Mouse (Mus musculus): ENCODE measurements around the gene Pitpnm2. TPM values are rescaled to one million over a fixed set of nuclear protein-coding genes. Genes with fewer than 3 reads are reported as not detected.

The Pitpnm2 gene
- polyA plus RNA-seq, 1 experiment from 2014 or later = 4.0 TPM

GRCm38 (mm10) chr5:124165622-124166570 lies 83.7 kb downstream of the Pitpnm2 start:
- H3K4me1 ChIP-seq = peaks cover 79% of the 10 kb centered on the region
- no peaks in the 10 kb centered on the region for H3K9me3 ChIP-seq
- H3K27me3 ChIP-seq (replicated peaks; ENCODE audit: low read depth, poor library complexity, severe bottlenecking) = no peaks in the 10 kb centered on the region
- no peaks in the 10 kb centered on the region for H3K36me3 ChIP-seq (replicated peaks)
- WGBS = 57% methylated on average over 15 of the region's 15 CpGs
- no peak for DNase-seq (ENCODE audit: low spot score)
- no peak overlapping the region for H3K4me3 ChIP-seq
- peak overlapping the region; percentile 66 for H3K27ac ChIP-seq (replicated peaks)

- peaks cover 86% of the 10 kb centered on the region for H3K4me1 ChIP-seq
- no peaks in the 10 kb centered on the region for H3K36me3 ChIP-seq (replicated peaks)
- no peak overlapping the region for H3K4me3 ChIP-seq
- H3K9me3 ChIP-seq = no peaks in the 10 kb centered on the region
- H3K27me3 ChIP-seq (replicated peaks; ENCODE audit: low read depth, poor library complexity, severe bottlenecking) = no peaks in the 10 kb centered on the region
- DNase-seq (ENCODE audit: low spot score) = no peak
- WGBS = 84% methylated on average over 11 of the region's 11 CpGs
- H3K27ac ChIP-seq (replicated peaks) = no peak overlapping the region
Observed at GRCm38 (mm10) chr5:124163445-124163844, 86.1 kb downstream of the Pitpnm2 start.

DNA sequence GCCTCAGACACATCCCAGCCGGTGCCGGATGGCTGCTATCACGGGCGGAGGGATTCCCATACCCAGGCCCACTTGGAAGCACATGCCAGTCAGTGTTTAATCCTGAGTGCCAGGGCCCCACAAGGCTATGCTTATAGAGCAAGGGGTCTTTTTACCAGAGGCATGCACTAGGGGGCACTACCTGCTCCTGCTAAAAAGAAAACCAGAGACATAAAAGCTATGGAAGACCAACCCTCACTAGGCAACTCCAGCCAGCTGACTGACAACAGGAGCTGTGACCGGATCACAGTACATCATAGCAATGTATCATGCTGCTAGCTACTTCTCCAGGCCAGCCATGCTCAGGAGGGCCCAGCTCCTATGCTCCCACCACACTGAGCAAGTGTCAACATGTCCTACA lies 87.0 kb downstream of the Pitpnm2 start:
- H3K9me3 ChIP-seq = no peaks in the 10 kb centered on the region
- no peaks in the 10 kb centered on the region for H3K36me3 ChIP-seq (replicated peaks)
- no peak overlapping the region for H3K4me3 ChIP-seq
- peaks cover 83% of the 10 kb centered on the region for H3K4me1 ChIP-seq
- no peak overlapping the region for H3K27ac ChIP-seq (replicated peaks)
- DNase-seq (ENCODE audit: low spot score) = peak; percentile 63
- WGBS = 63% methylated on average over 5 of the region's 5 CpGs
- H3K27me3 ChIP-seq (replicated peaks; ENCODE audit: low read depth, poor library complexity, severe bottlenecking) = no peaks in the 10 kb centered on the region

DNA sequence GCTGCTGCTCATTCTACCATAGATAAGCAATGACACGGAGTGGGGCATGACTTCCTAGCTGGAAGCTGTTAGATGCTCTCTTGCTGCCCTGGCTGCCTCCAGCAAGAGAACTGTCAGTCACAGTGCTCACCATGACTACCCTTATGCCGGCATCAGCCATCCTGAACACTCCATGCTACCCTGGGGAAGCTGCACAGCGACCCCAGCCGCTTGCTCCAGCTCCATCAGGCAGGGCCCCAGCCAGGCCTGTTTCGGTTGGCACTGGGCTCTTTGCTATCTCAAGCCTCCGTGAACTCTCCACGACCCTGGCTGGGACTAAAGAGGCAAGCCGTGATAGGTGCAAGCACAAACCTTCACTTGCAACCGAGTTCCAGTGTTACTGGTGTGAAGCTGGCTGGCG lies 87.7 kb downstream of the Pitpnm2 start:
- peak; percentile 47 for DNase-seq (ENCODE audit: low spot score)
- no peak overlapping the region for H3K4me3 ChIP-seq
- no peaks in the 10 kb centered on the region for H3K9me3 ChIP-seq
- H3K27ac ChIP-seq (replicated peaks) = no peak overlapping the region
- no peaks in the 10 kb centered on the region for H3K27me3 ChIP-seq (replicated peaks; ENCODE audit: low read depth, poor library complexity, severe bottlenecking)
- H3K36me3 ChIP-seq (replicated peaks) = no peaks in the 10 kb centered on the region
- peaks cover 76% of the 10 kb centered on the region for H3K4me1 ChIP-seq
- 67% methylated on average over 10 of the region's 10 CpGs for WGBS

GRCm38 (mm10) chr5:124159453-124159852 lies 90.1 kb downstream of the Pitpnm2 start:
- H3K27ac ChIP-seq (replicated peaks) = peak overlapping the region; percentile 8; the same call in 1 of the 2 replicates
- no peaks in the 10 kb centered on the region for H3K36me3 ChIP-seq (replicated peaks)
- H3K27me3 ChIP-seq (replicated peaks; ENCODE audit: low read depth, poor library complexity, severe bottlenecking) = no peaks in the 10 kb centered on the region
- no peak overlapping the region for H3K4me3 ChIP-seq
- peaks cover 52% of the 10 kb centered on the region for H3K4me1 ChIP-seq
- H3K9me3 ChIP-seq = no peaks in the 10 kb centered on the region
- WGBS = 34% methylated on average over 7 of the region's 7 CpGs
- DNase-seq (ENCODE audit: low spot score) = peak; percentile 56

- 84% methylated on average over 4 of the region's 4 CpGs for WGBS
- Histone ChIP-seq H3K4me1 (peaks cover 40% of the 10 kb centered on the region), H3K27me3 (replicated peaks; ENCODE audit: low read depth, poor library complexity, severe bottlenecking) (no peaks in the 10 kb centered on the region), H3K27ac (replicated peaks) (no peak overlapping the region), H3K4me3 (no peak overlapping the region), H3K36me3 (replicated peaks) (no peaks in the 10 kb centered on the region), H3K9me3 (no peaks in the 10 kb centered on the region)
- DNase-seq (ENCODE audit: low spot score) = no peak
Observed at GRCm38 (mm10) chr5:124158305-124158704, 91.3 kb downstream of the Pitpnm2 start.

GRCm38 (mm10) chr5:124155943-124156342 lies 93.6 kb downstream of the Pitpnm2 start:
- Histone ChIP-seq H3K9me3 (no peaks in the 10 kb centered on the region), H3K4me3 (no peak overlapping the region), H3K27me3 (replicated peaks; ENCODE audit: low read depth, poor library complexity, severe bottlenecking) (no peaks in the 10 kb centered on the region), H3K27ac (replicated peaks) (no peak overlapping the region), H3K36me3 (replicated peaks) (0 out of 2 replicates have a peak, but pooled peaks cover 5% of the 10 kb centered on the region), H3K4me1 (peaks cover 24% of the 10 kb centered on the region)
- 89% methylated on average over 5 of the region's 5 CpGs for WGBS
- DNase-seq (ENCODE audit: low spot score) = no peak

DNA sequence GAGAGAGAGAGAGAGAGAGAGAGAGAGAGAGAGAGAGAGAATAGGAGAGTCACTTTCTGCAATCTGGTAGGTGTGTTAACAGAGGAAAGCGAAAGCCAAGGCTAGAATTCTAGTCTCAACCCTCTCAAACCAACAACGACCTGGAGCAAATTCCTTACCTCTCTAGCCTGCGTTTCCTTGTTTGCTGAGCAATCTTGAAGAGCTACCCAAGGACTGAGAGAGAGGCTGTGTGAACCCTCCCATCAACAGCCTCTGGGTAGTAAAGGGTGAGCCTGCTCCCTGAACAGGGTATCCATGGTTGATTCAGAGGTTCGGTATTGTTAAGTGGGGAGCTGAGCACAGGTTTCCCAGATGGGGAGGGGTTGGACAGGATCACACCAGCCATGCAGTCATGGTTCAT lies 96.8 kb downstream of the Pitpnm2 start:
- H3K4me1 ChIP-seq = no peaks in the 10 kb centered on the region
- 82% methylated on average over 4 of the region's 4 CpGs for WGBS
- no peaks in the 10 kb centered on the region for H3K9me3 ChIP-seq
- 0 out of 2 replicates have a peak, but pooled peaks cover 6% of the 10 kb centered on the region for H3K36me3 ChIP-seq (replicated peaks)
- H3K27ac ChIP-seq (replicated peaks) = no peak overlapping the region
- no peak overlapping the region for H3K4me3 ChIP-seq
- no peaks in the 10 kb centered on the region for H3K27me3 ChIP-seq (replicated peaks; ENCODE audit: low read depth, poor library complexity, severe bottlenecking)
- DNase-seq (ENCODE audit: low spot score) = no peak

GRCm38 (mm10) chr5:124150895-124151294 lies 98.7 kb downstream of the Pitpnm2 start:
- H3K4me3 ChIP-seq = no peak overlapping the region
- DNase-seq (ENCODE audit: low spot score) = no peak
- no peak overlapping the region for H3K27ac ChIP-seq (replicated peaks)
- no peaks in the 10 kb centered on the region for H3K27me3 ChIP-seq (replicated peaks; ENCODE audit: low read depth, poor library complexity, severe bottlenecking)
- H3K9me3 ChIP-seq = no peaks in the 10 kb centered on the region
- 83% methylated on average over 7 of the region's 7 CpGs for WGBS
- no peaks in the 10 kb centered on the region for H3K4me1 ChIP-seq
- H3K36me3 ChIP-seq (replicated peaks) = 0 out of 2 replicates have a peak, but pooled peaks cover 6% of the 10 kb centered on the region

DNA sequence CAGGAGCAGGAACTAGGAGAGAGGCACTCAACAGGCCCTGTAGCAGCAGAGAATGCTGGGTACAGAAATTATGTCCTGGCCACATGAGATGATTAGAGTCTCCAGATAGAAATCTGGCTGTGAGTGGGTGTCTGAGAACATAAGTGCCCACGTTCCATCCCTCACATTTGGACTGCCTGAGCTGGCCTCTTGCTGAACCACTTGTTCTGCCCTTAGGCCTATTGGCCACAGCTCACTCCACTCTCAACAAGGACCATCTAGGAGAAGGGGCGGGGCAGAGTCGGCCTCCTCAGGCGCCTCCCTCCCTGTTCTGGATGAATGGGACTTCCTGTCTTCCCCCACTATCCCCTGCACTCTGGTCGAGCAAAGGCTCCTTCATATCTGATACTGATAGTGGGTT lies 100.5 kb downstream of the Pitpnm2 start:
- Histone ChIP-seq H3K4me1 (no peaks in the 10 kb centered on the region), H3K36me3 (replicated peaks) (peaks cover 6% of the 10 kb centered on the region; the same call in 1 of the 2 replicates), H3K27ac (replicated peaks) (no peak overlapping the region), H3K4me3 (no peak overlapping the region), H3K27me3 (replicated peaks; ENCODE audit: low read depth, poor library complexity, severe bottlenecking) (no peaks in the 10 kb centered on the region), H3K9me3 (no peaks in the 10 kb centered on the region)
- 54% methylated on average over 5 of the region's 5 CpGs for WGBS
- no peak for DNase-seq (ENCODE audit: low spot score)

DNA sequence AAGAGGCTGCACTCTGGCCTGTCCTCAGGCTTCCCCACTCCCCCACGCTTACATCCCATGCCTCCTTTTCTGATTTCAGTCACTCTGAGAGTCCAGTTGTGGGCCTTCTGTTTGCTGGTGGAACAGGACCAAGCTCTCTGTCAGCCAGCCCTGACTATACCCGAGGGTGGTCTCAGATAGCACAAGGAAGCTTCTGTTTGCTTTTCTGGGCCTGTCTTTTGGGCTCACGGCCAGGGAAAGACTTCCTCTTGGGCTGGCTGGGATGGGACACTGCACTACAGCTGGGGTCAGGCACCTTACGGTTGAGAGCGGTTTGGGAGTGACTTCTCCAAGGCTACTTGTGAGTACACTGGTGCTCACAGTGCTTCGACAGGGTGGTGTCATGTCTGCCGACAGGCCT lies 111.5 kb downstream of the Pitpnm2 start:
- 71% methylated on average over 7 of the region's 7 CpGs for WGBS
- H3K27me3 ChIP-seq (replicated peaks; ENCODE audit: low read depth, poor library complexity, severe bottlenecking) = no peaks in the 10 kb centered on the region
- H3K27ac ChIP-seq (replicated peaks) = no peak overlapping the region
- no peak overlapping the region for H3K4me3 ChIP-seq
- no peaks in the 10 kb centered on the region for H3K9me3 ChIP-seq
- peaks cover 31% of the 10 kb centered on the region for H3K36me3 ChIP-seq (replicated peaks)
- no peak for DNase-seq (ENCODE audit: low spot score)
- no peaks in the 10 kb centered on the region for H3K4me1 ChIP-seq

- peaks cover 45% of the 10 kb centered on the region for H3K36me3 ChIP-seq (replicated peaks)
- WGBS = 89% methylated on average over 5 of the region's 5 CpGs
- no peak for DNase-seq (ENCODE audit: low spot score)
Observed at GRCm38 (mm10) chr5:124134261-124134660, 115.3 kb downstream of the Pitpnm2 start.

DNA sequence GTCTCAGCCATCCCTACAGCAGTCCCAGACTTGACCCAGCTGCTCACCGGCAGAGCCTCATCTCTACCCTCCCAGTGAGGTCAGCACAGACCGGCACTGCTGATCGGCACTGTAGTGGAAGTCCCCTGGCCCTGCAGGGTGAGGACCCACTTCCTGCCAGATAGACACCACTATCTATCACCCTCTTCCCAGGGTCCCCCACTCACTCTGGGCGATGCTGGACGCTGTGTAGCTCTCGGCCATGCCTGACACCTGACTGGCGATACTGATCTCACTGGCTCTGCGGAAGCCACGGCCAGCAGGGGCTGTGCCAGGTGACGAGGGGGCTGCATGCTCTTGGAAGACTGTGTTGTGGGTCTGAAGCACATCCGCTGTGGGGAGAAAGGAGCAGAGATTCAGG lies 124.5 kb downstream of the Pitpnm2 start:
- Histone ChIP-seq H3K4me1 (0 out of 2 replicates have a peak, but pooled peaks cover under 1% of the 10 kb centered on the region), H3K36me3 (replicated peaks) (peaks cover 94% of the 10 kb centered on the region), H3K27me3 (replicated peaks; ENCODE audit: low read depth, poor library complexity, severe bottlenecking) (no peaks in the 10 kb centered on the region), H3K9me3 (no peaks in the 10 kb centered on the region), H3K4me3 (no peak overlapping the region), H3K27ac (replicated peaks) (no peak overlapping the region)
- 89% methylated on average over 11 of the region's 11 CpGs for WGBS
- DNase-seq (ENCODE audit: low spot score) = no peak

More at GRCm38 (mm10) chr5:124134261-124134660, 115.3 kb downstream of the Pitpnm2 start:
- Histone ChIP-seq H3K4me1 (no peaks in the 10 kb centered on the region), H3K9me3 (no peaks in the 10 kb centered on the region), H3K27ac (replicated peaks) (no peak overlapping the region), H3K4me3 (no peak overlapping the region), H3K27me3 (replicated peaks; ENCODE audit: low read depth, poor library complexity, severe bottlenecking) (no peaks in the 10 kb centered on the region)

All from embryonic facial prominence, embryonic 10.5 days (tissue).